Mouse (Mus musculus): Measurements from ENCODE around the gene Itga6. TPM values are rescaled to one million over a fixed set of nuclear protein-coding genes. Genes with fewer than 3 reads are reported as not detected.

Itga6 gene
- polyA plus RNA-seq, 1 experiment from 2014 or later = 75.1 TPM

Other genes starting within 250 kb of the Itga6 start
- 0.12 TPM in 1 of 2 replicates, not detected in the other for gene Dlx1, start 217.5 kb upstream of the Itga6 start, polyA plus RNA-seq (2015; fragmentation: Nextera tagmentation; extraction: Ambion mirVana)
- gene Dlx2, start 198.9 kb upstream of the Itga6 start, polyA plus RNA-seq (2015; fragmentation: Nextera tagmentation; extraction: Ambion mirVana) = not detected in 2 replicates
- 46.3 and 48.9 TPM in 2 replicates for gene Pdk1, start 127.6 kb downstream of the Itga6 start, polyA plus RNA-seq (2015; fragmentation: Nextera tagmentation; extraction: Ambion mirVana)
- gene Rapgef4, start 235.6 kb downstream of the Itga6 start, polyA plus RNA-seq (2015; fragmentation: Nextera tagmentation; extraction: Ambion mirVana) = 6.9 and 9.2 TPM in 2 replicates